Mouse (Mus musculus) CD4-positive naive resting alpha-beta T cell, adult 57 days (primary cell): ENCODE measurements around the gene Zfp853. TPM values are rescaled to one million over a fixed set of nuclear protein-coding genes. Genes with fewer than 3 reads are reported as not detected.

Experiments
- total RNA-seq: library from RNA; stranded (reverse); gene quantifications from one replicate; pipeline ENCODE4 v1.2.4, GENCODE M21; 2023

Gene Zfp853
- total RNA-seq: 0.86 TPM

GRCm38 (mm10) chr5:143293404-143293803 is at the start of gene Zfp853:
Zfp853 (minus strand) TSS chr5:143293623.

DNA sequence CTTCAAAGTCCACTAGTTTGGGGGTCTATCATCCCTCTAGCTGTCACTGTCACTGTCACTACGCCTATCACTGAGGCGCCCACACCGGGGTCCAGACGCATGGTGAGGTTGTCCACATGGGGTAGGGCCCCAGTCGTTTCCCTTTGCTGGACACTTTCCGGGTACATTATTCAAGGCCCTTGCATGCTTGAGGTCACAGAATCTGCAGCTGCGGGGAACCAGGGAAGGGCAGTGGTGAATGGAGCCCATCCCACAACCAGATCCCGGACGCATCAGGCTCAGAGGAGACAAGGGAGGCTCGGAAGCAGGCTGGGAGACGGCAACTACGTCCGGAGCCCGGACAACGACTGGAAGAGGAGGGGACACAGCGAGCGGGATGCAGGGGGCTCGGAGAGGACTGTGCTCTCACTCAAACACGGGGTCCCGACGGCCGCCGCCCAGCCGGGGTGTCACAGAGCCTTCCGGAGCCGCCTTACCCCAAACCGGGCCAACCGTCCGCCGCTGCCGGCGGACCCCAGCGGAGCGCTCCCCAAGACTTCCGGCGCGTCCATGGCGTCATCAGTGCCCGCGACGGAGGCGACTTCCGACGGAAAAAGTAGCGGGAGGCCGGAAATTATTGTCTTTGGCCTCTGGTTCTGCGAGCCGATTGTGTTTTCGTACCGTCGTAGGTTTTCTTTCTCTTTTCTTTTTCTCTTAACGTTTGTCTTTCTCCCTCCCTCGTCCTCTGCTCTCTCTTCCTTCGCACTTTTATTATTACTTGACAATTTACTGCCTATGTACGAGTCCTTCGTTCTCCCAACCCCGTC is 35.5 kb upstream of the Zfp853 start, which contains the start of gene Zdhhc4:
TSS of gene Zdhhc4 (minus strand) at position 567 of the 806 bp plus-strand sequence.

DNA sequence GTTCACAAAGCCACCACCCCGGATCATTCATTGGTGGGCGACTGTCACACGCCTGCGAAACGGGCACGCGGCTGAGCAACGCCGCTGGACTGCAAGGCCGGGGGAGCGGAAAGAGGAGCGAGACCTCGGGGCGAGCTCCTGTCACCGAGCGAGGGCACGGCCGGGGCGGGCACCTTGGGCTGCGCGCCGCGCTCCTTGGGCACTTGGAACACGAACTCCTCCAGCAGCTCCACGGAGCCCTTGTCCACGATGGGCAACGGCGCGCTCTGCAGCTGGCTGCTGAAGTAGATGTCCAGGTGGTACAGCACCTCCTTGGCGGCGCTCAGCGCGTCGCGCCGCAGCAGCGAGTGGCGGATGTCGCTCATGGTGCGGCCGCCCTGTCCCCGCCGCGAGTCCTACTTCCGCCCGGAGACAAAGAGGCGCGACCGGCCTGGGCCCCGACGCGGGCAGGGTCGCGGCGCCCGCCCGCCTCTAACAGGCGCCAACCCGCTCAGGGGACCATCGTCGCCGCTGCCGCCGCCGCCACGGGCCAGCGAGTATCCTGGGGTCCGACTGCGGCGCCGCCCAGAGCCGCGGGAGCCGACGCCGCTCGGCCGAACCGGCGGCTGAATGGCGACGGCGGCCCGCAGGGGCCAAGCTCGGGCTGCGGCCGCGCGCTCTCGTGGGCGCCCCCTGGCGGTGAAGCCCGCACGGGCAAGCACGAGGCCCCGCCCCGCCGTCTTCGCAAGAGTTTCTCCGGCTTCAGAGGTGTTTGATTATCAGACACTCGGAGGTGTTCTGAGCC is 21.5 kb upstream of the Zfp853 start, which contains the start of gene E130309D02Rik:
TSS of gene E130309D02Rik (minus strand) at position 631 of the 784 bp plus-strand sequence.

GRCm38 (mm10) chr5:143269363-143270150 is 23.9 kb downstream of the Zfp853 start, which contains the start of gene Zfp316:
Zfp316 (minus strand) TSS chr5:143270022.

Other genes with a start within 250 kb of the Zfp853 start
- 11.9 TPM for gene Rnf216, start 180.6 kb downstream of the Zfp853 start, total RNA-seq
- 0.12 TPM for gene Olfr718-ps1, start 146.0 kb downstream of the Zfp853 start, total RNA-seq
- 12.6 TPM for gene Rbak, start 112.8 kb downstream of the Zfp853 start, total RNA-seq
- not detected for gene Spdye4b, start 112.6 kb downstream of the Zfp853 start, total RNA-seq
- not detected for gene Spdye4a, start 66.7 kb downstream of the Zfp853 start, total RNA-seq
- 41.9 TPM for gene Zfp12, start 58.5 kb downstream of the Zfp853 start, total RNA-seq
- 1.4 TPM for gene Zfp316, start 23.6 kb downstream of the Zfp853 start, total RNA-seq
- gene E130309D02Rik, start 21.7 kb upstream of the Zfp853 start, total RNA-seq: 38.4 TPM
- gene Zdhhc4, start 35.6 kb upstream of the Zfp853 start, total RNA-seq: 56.6 TPM
- not detected for gene Grid2ip, start 63.7 kb upstream of the Zfp853 start, total RNA-seq
- gene Kdelr2, start 110.2 kb upstream of the Zfp853 start, total RNA-seq: 26.5 TPM
- 6.3 TPM for gene Daglb, start 171.0 kb upstream of the Zfp853 start, total RNA-seq
- gene Rac1, start 234.4 kb upstream of the Zfp853 start, total RNA-seq: 277 TPM